Mouse (Mus musculus) thymus, postnatal 4 days (tissue): ENCODE measurements around the gene Rin3.

Experiments used
- DNase-seq: peaks from one replicate; pipeline ENCODE4 v3.0.0; 2021

Gene Rin3

DNA sequence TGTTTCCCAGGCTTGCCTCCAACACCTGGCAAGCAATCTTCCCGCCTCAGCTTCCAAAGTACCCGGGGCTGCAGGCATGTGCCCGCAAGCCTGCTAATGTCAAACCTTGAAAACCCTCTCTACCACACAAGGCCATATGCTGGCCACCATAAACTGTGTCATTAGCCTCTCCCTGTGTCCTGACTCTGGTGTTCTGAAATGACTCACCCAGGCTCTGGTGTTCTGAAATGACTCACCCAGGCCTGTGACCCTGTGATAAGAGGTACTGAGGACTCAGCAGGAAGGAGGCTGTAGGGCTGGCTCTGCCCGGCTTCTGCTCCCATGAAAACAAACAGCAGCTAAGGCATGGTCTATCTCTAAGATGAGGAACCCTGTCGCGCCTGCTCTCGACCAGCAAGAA lies 143.4 kb downstream of the Rin3 start:
- no peak for DNase-seq

DNA sequence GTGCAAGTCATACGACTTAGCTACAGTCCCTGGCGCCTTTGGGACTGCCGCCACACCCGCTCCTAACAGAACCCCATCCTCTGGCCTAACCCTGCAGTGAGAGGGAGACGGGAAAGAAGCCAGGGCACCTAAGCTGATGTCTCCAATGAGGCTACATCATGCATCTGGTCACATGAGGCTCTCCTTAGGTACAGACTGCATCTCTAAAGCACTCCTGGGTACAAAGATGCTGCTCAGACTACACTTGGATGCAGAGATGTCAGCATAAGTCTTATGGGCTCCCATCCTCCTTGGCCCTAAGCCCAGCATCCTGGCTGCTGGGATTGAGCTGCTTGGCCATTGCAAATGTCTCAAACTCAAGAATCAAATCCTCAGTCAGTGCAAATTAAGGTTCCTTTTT lies 146.8 kb downstream of the Rin3 start:
- DNase-seq: no peak

DNA sequence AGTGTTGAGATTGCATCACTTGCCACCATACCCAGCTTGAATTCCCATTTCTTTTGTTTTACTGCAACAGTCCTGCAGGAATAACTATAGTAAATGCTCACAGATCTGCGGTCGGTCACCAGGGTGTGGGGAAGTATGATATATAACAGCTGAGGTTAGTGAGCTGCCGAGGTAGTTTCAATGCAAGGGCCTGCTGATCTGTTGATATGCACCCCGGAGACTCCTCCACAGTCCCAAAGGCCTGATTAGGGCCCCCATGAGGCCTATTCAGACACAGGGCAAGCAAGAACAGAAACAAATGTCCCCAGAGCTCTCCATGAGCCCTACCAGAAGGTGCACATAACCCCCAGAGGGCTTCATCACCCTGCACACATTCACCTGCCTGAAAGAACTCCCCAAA lies 147.4 kb downstream of the Rin3 start:
- no peak for DNase-seq

GRCm38 (mm10) chr12:102432238-102432637 lies 149.4 kb downstream of the Rin3 start:
- DNase-seq: no peak

GRCm38 (mm10) chr12:102434107-102434506 lies 151.3 kb downstream of the Rin3 start:
- DNase-seq: no peak

GRCm38 (mm10) chr12:102436939-102437526 lies 154.2 kb downstream of the Rin3 start:
- no peak for DNase-seq

DNA sequence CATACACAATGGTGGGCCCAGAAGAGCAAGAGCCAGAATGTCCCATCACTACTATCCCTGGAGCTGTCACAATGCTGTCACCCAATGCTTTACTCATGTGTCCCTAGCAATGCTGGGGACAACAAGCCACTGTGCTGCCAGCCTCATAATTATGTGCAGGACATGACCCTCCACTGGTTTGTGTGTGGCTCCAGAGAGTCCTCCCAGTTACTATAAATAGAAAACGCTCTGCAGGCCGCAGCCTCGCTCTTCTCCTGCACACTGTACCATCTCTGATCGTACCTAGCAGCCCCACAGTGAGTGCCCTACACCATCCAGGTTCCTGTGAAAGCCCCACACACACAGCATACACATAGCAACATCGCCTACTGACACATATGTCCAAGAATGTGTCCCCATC lies 155.1 kb downstream of the Rin3 start:
- DNase-seq: no peak

GRCm38 (mm10) chr12:102438983-102439631 lies 156.3 kb downstream of the Rin3 start:
- no peak for DNase-seq

- peak; percentile 96 for DNase-seq
Observed at GRCm38 (mm10) chr12:102439632-102440023, 156.8 kb downstream of the Rin3 start, which contains the start of gene Lgmn. TSS of gene Lgmn (minus strand) at chr12:102439813.
